Mouse (Mus musculus): ENCODE measurements around the gene Rbfox2. TPM values are rescaled to one million over a fixed set of nuclear protein-coding genes. Genes with fewer than 3 reads are reported as not detected.

The Rbfox2 gene
- polyA plus RNA-seq, 1 experiment from 2014 or later: 23.2 TPM

- Histone ChIP-seq H3K27ac (replicated peaks) (no peak overlapping the region), H3K36me3 (ENCODE audit: control insufficient read depth, insufficient read depth, low read length) (no peaks in the 10 kb centered on the region), H3K9me3 (ENCODE audit: control insufficient read depth, low read length) (no peaks in the 10 kb centered on the region), H3K27me3 (ENCODE audit: control insufficient read depth, insufficient read depth, low read length) (no peaks in the 10 kb centered on the region), H3K4me2 (replicated peaks; ENCODE audit: low read depth) (no peak overlapping the region), H3K4me3 (ENCODE audit: low read depth, low read length) (no peak overlapping the region), H3K4me1 (replicated peaks; ENCODE audit: control insufficient read depth, insufficient read depth) (0 out of 2 replicates have a peak, but pooled peaks cover 3% of the 10 kb centered on the region), H3K9ac (ENCODE audit: low read length) (no peak overlapping the region)
- no peak for ATAC-seq (ENCODE audit: low FRiP score, low TSS enrichment)
- WGBS: 60% methylated on average over 3 of the region's 3 CpGs
- no peak for DNase-seq (ENCODE audit: low spot score)
- TF ChIP-seq EP300 (optimal IDR thresholded peaks at IDR 0.05): no peak
- TF ChIP-seq CTCF (IDR thresholded peaks at IDR 0.05; ENCODE audit: low read depth): no peak
Observed at GRCm38 (mm10) chr15:77251706-77252105, 55.1 kb downstream of the Rbfox2 start.

DNA sequence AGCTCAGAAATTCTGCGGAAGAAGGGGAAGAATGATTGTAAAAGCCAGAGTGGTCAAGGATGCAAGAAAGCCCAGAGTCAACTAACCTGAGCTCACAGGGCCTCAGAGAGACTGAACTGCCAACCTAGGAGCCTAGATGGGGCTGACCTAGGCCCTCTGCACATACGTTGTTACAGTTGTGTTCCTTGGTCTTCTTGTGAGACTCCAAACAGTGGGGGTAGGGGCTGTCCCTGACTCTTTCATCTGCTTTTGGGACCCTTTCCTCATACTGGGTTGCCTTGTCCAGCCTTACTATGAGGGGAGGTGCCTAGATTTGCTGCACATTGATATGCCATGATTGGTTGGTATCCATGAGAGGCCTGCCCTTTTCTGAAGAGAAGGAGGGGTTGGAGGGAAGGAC is 56.0 kb downstream of the Rbfox2 start:
- Histone ChIP-seq H3K9ac (ENCODE audit: low read length) (no peak overlapping the region), H3K4me2 (replicated peaks; ENCODE audit: low read depth) (no peak overlapping the region), H3K4me3 (ENCODE audit: low read depth, low read length) (no peak overlapping the region), H3K36me3 (ENCODE audit: control insufficient read depth, insufficient read depth, low read length) (no peaks in the 10 kb centered on the region), H3K27ac (replicated peaks) (no peak overlapping the region), H3K4me1 (replicated peaks; ENCODE audit: control insufficient read depth, insufficient read depth) (0 out of 2 replicates have a peak, but pooled peaks cover 8% of the 10 kb centered on the region), H3K27me3 (ENCODE audit: control insufficient read depth, insufficient read depth, low read length) (no peaks in the 10 kb centered on the region), H3K9me3 (ENCODE audit: control insufficient read depth, low read length) (no peaks in the 10 kb centered on the region)
- no peak for DNase-seq (ENCODE audit: low spot score)
- no peak for ATAC-seq (ENCODE audit: low FRiP score, low TSS enrichment)
- 85% methylated on average over 2 of the region's 2 CpGs for WGBS
- TF ChIP-seq CTCF (IDR thresholded peaks at IDR 0.05; ENCODE audit: low read depth) (no peak), EP300 (optimal IDR thresholded peaks at IDR 0.05) (no peak)

DNA sequence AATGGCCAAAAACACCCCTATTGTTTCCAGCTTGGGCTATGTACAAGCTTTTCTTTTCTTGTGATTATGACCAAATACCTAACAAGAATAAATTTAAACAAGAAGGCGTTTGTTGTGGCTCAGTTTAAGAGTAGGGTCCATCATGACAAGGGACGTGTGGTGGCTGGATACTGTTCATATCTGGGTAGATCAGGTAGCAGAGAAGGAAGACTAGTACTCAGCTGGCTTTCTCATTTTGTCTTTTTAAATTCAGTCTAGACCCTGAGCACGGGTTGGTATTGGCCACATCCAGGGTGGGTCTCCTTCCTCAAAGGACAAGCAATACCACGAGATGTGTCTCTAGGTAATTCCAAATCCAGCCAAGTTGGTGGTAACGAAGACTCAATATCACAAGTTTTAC is 57.4 kb downstream of the Rbfox2 start:
- TF ChIP-seq EP300 (optimal IDR thresholded peaks at IDR 0.05) (no peak), CTCF (IDR thresholded peaks at IDR 0.05; ENCODE audit: low read depth) (no peak)
- no peak overlapping the region for H3K4me3 ChIP-seq (ENCODE audit: low read depth, low read length)
- no peak overlapping the region for H3K9ac ChIP-seq (ENCODE audit: low read length)
- no peaks in the 10 kb centered on the region for H3K27me3 ChIP-seq (ENCODE audit: control insufficient read depth, insufficient read depth, low read length)
- H3K4me1 ChIP-seq (replicated peaks; ENCODE audit: control insufficient read depth, insufficient read depth): 0 out of 2 replicates have a peak, but pooled peaks cover 5% of the 10 kb centered on the region
- no peak for ATAC-seq (ENCODE audit: low FRiP score, low TSS enrichment)
- no peak overlapping the region for H3K4me2 ChIP-seq (replicated peaks; ENCODE audit: low read depth)
- H3K27ac ChIP-seq (replicated peaks): no peak overlapping the region
- no peaks in the 10 kb centered on the region for H3K36me3 ChIP-seq (ENCODE audit: control insufficient read depth, insufficient read depth, low read length)
- H3K9me3 ChIP-seq (ENCODE audit: control insufficient read depth, low read length): no peaks in the 10 kb centered on the region
- 86% methylated on average over 5 of the region's 5 CpGs for WGBS
- DNase-seq (ENCODE audit: low spot score): no peak

DNA sequence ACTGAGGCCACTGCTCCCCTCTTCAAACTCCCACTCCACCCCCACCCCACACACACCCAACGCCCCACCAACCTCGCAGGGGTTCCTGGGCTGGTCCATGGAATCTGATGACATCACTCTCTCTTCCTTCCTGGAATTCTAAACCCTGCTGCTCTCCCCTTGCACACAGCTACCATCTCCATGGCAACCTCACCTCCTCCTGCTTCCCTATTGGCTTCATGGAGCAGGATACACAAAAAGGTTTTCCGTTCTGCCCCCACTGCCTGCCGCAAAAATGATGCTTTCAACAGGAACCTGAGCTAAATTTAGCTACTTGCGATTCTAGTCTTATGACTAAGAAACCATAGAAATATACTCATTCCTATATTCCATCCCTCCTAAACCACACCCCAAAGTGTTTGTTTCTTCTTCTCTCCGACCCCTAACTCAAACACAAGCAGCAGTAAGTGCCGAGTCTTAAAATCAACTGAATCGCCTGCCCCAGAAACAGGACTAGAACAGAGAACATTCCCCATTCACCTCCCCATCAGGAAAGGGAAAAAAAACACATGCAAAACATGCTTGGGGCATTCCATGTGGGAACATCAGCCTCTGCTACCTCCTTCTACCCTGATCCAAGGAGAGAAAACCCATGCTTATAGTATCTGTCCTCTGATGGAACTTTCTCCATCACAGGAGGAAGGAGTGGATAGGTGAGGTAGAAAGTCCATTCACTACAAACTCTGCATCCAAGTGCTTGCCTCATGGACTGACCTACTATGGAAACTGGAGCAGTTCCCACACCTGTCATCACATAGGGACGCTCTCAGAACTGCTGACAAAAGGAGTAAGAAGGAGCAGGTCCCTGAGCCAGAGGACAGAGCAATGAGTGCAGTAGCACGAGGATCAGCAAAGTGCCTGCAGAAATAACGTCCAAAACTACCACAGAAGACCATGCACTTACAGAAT is 61.1 kb downstream of the Rbfox2 start:
- Histone ChIP-seq H3K9ac (ENCODE audit: low read length) (no peak overlapping the region), H3K9me3 (ENCODE audit: control insufficient read depth, low read length) (no peaks in the 10 kb centered on the region), H3K4me2 (replicated peaks; ENCODE audit: low read depth) (no peak overlapping the region), H3K4me3 (ENCODE audit: low read depth, low read length) (no peak overlapping the region), H3K27me3 (ENCODE audit: control insufficient read depth, insufficient read depth, low read length) (no peaks in the 10 kb centered on the region), H3K36me3 (ENCODE audit: control insufficient read depth, insufficient read depth, low read length) (no peaks in the 10 kb centered on the region), H3K4me1 (replicated peaks; ENCODE audit: control insufficient read depth, insufficient read depth) (peaks cover 4% of the 10 kb centered on the region; the same call in 1 of the 2 replicates), H3K27ac (replicated peaks) (no peak overlapping the region)
- ATAC-seq (ENCODE audit: low FRiP score, low TSS enrichment): peak; percentile 54; the same call in 1 of the 2 replicates
- no peak for DNase-seq (ENCODE audit: low spot score)
- TF ChIP-seq CTCF (IDR thresholded peaks at IDR 0.05; ENCODE audit: low read depth) (no peak), EP300 (optimal IDR thresholded peaks at IDR 0.05) (no peak)
- WGBS: 15% methylated on average over 11 of the region's 11 CpGs

GRCm38 (mm10) chr15:77244634-77245033 is 62.2 kb downstream of the Rbfox2 start:
- Histone ChIP-seq H3K4me2 (replicated peaks; ENCODE audit: low read depth) (no peak overlapping the region), H3K9ac (ENCODE audit: low read length) (no peak overlapping the region), H3K9me3 (ENCODE audit: control insufficient read depth, low read length) (no peaks in the 10 kb centered on the region), H3K27ac (replicated peaks) (no peak overlapping the region), H3K4me3 (ENCODE audit: low read depth, low read length) (no peak overlapping the region), H3K4me1 (replicated peaks; ENCODE audit: control insufficient read depth, insufficient read depth) (peaks cover 4% of the 10 kb centered on the region; the same call in 1 of the 2 replicates), H3K27me3 (ENCODE audit: control insufficient read depth, insufficient read depth, low read length) (no peaks in the 10 kb centered on the region), H3K36me3 (ENCODE audit: control insufficient read depth, insufficient read depth, low read length) (no peaks in the 10 kb centered on the region)
- no peak for ATAC-seq (ENCODE audit: low FRiP score, low TSS enrichment)
- WGBS: 56% methylated on average over 5 of the region's 5 CpGs
- no peak for DNase-seq (ENCODE audit: low spot score)
- TF ChIP-seq EP300 (optimal IDR thresholded peaks at IDR 0.05) (no peak), CTCF (IDR thresholded peaks at IDR 0.05; ENCODE audit: low read depth) (no peak)
